Mouse (Mus musculus): Measurements from ENCODE around the gene G3bp1. TPM values are rescaled to one million over a fixed set of nuclear protein-coding genes. Genes with fewer than 3 reads are reported as not detected.

Gene G3bp1
- polyA plus RNA-seq, 1 experiment from 2014 or later = 236 TPM

DNA sequence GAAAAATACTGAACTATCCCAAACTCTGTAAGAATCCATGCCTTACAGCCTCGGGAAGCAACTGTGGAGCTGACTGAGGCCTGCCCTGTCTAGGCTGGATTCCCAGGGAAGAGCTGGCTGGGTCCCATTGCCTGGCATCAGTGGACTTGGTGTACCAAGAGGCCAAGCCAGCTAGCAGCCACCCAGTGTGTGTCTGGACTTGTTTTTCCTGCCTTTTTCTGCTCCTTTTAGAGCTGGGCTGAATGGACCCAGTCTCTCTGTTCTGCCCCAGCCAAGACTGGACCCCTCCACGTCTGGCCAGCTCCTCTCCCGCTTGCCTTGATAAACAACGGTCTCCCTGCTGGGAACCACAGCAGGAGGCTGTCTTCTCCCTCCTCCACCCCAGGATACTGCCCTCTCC lies 31.5 kb upstream of the G3bp1 start:
- Histone ChIP-seq H3K27me3 (ENCODE audit: control insufficient read depth, insufficient read depth, low read length) (no peaks in the 10 kb centered on the region), H3K9me3 (ENCODE audit: control insufficient read depth, low read length) (no peaks in the 10 kb centered on the region), H3K4me1 (ENCODE audit: control insufficient read depth, insufficient read depth, low read length) (no peaks in the 10 kb centered on the region), H3K27ac (ENCODE audit: low read depth, low read length) (no peak overlapping the region), H3K9ac (ENCODE audit: low read length) (no peak overlapping the region), H3K4me2 (ENCODE audit: low read depth) (no peak overlapping the region), H3K36me3 (ENCODE audit: control insufficient read depth, insufficient read depth, low read length) (no peaks in the 10 kb centered on the region), H3K4me3 (ENCODE audit: low read depth, low read length) (no peak overlapping the region)
- ATAC-seq (ENCODE audit: insufficient read depth, low FRiP score, low TSS enrichment) = no peak
- WGBS = 37% methylated on average over 4 of the region's 4 CpGs
- DNase-seq (ENCODE audit: low spot score) = no peak

DNA sequence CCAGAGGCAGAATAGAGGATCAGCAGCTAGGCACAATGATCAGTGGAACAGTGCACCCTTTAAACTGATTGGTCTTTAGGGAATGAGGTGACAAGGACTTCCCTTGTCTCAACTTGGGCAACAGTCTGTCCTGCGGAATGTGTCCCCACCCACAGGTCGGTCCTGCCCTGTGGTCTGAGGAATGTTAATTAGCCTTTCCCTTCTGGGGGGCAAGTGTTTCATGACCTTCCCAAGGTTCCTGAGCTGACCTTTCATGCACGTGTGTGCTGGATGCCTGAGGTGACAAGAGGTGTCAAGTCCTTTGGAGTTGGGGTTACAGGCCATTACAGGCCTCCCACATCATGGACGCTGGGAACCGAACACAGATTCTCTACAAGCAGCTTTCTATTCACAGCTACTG lies 29.8 kb upstream of the G3bp1 start:
- DNase-seq (ENCODE audit: low spot score) (no peak), ATAC-seq (ENCODE audit: insufficient read depth, low FRiP score, low TSS enrichment) (no peak)
- no peak overlapping the region for H3K9ac ChIP-seq (ENCODE audit: low read length)
- WGBS = 62% methylated on average over 5 of the region's 5 CpGs
- no peaks in the 10 kb centered on the region for H3K4me1 ChIP-seq (ENCODE audit: control insufficient read depth, insufficient read depth, low read length)
- H3K27me3 ChIP-seq (ENCODE audit: control insufficient read depth, insufficient read depth, low read length) = no peaks in the 10 kb centered on the region
- no peaks in the 10 kb centered on the region for H3K9me3 ChIP-seq (ENCODE audit: control insufficient read depth, low read length)
- H3K4me3 ChIP-seq (ENCODE audit: low read depth, low read length) = no peak overlapping the region
- H3K27ac ChIP-seq (ENCODE audit: low read depth, low read length) = no peak overlapping the region
- H3K36me3 ChIP-seq (ENCODE audit: control insufficient read depth, insufficient read depth, low read length) = no peaks in the 10 kb centered on the region
- H3K4me2 ChIP-seq (ENCODE audit: low read depth) = no peak overlapping the region

DNA sequence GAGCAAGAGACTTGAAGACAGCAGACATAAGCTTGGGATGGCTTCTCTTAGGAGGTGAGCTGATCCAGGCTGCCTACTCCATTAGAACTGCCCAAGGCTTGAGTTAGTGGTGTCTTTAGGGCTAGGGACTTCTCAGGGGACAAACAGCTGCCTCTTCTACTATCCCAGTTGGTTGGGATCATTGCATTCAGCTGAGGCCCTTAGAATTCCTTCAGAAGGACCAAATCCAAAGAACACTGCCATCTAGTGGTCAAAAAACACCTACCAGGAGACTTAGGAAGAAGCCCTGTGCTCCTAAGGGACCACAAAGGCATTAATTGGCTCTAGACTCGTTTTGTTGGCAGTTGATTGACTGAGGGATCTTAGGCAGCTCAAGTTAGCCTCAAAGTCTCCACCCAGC lies 24.7 kb upstream of the G3bp1 start:
- WGBS = 9% methylated on average over 1 of the region's 1 CpGs
- Histone ChIP-seq H3K4me1 (ENCODE audit: control insufficient read depth, insufficient read depth, low read length) (no peaks in the 10 kb centered on the region; the same call in 1 of the 2 replicates), H3K4me2 (ENCODE audit: low read depth) (no peak overlapping the region), H3K9ac (ENCODE audit: low read length) (no peak overlapping the region), H3K36me3 (ENCODE audit: control insufficient read depth, insufficient read depth, low read length) (no peaks in the 10 kb centered on the region), H3K9me3 (ENCODE audit: control insufficient read depth, low read length) (no peaks in the 10 kb centered on the region), H3K4me3 (ENCODE audit: low read depth, low read length) (no peak overlapping the region), H3K27ac (ENCODE audit: low read depth, low read length) (no peak overlapping the region), H3K27me3 (ENCODE audit: control insufficient read depth, insufficient read depth, low read length) (no peaks in the 10 kb centered on the region)
- DNase-seq (ENCODE audit: low spot score) = peak; percentile 53
- ATAC-seq (ENCODE audit: insufficient read depth, low FRiP score, low TSS enrichment) = no peak

DNA sequence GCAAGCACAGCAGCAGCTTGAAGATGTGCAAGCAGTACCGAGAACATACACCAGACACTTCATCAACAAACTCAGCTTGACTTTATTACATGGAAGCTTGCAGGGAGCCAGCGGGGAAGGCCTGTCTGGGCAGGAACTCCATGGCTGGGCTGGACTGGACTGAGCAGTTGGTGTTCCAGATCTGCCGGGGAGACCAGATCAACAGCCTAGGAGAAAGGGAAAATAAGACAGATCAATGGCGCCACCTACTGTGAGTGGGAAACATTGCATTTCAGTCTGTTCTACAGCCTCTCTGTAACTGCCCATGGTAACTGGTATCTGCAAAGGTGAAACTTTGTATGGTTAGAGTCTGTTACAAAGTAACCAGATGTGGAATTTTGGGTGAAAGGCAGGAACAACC lies 22.9 kb upstream of the G3bp1 start:
- no peaks in the 10 kb centered on the region for H3K27me3 ChIP-seq (ENCODE audit: control insufficient read depth, insufficient read depth, low read length)
- H3K9me3 ChIP-seq (ENCODE audit: control insufficient read depth, low read length) = no peaks in the 10 kb centered on the region
- DNase-seq (ENCODE audit: low spot score) (peak; percentile 84), ATAC-seq (ENCODE audit: insufficient read depth, low FRiP score, low TSS enrichment) (no peak)
- H3K4me2 ChIP-seq (ENCODE audit: low read depth) = no peak overlapping the region
- H3K27ac ChIP-seq (ENCODE audit: low read depth, low read length) = no peak overlapping the region
- no peaks in the 10 kb centered on the region for H3K36me3 ChIP-seq (ENCODE audit: control insufficient read depth, insufficient read depth, low read length)
- H3K4me1 ChIP-seq (ENCODE audit: control insufficient read depth, insufficient read depth, low read length) = no peaks in the 10 kb centered on the region; the same call in 1 of the 2 replicates
- WGBS = 25% methylated on average over 4 of the region's 4 CpGs
- H3K9ac ChIP-seq (ENCODE audit: low read length) = no peak overlapping the region
- no peak overlapping the region for H3K4me3 ChIP-seq (ENCODE audit: low read depth, low read length)

DNA sequence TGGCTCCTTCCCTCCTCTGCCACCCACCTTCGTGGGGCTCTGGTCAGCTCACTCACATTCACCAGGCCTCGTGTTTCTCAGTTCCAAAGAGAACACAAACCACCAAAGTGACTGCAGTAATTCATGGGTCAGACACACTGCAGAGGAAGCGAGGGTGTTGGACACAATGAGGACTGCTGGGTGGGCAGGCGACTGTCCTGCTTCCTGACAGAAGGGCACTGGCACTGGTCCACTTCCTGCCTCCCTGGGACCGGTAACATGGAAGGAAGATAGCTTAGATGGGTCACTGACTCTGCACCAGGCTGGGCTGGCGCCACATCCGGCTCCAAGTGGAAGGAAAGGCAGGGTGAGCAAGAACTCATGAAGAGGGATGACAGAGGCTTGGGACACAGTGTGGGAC lies 20.0 kb upstream of the G3bp1 start:
- 0 out of 2 replicates have a peak overlapping the region, but pooled peaks have one; percentile 20 for H3K27ac ChIP-seq (ENCODE audit: low read depth, low read length)
- no peak for ATAC-seq (ENCODE audit: insufficient read depth, low FRiP score, low TSS enrichment)
- H3K4me3 ChIP-seq (ENCODE audit: low read depth, low read length) = no peak overlapping the region
- no peak overlapping the region for H3K9ac ChIP-seq (ENCODE audit: low read length)
- H3K27me3 ChIP-seq (ENCODE audit: control insufficient read depth, insufficient read depth, low read length) = no peaks in the 10 kb centered on the region
- no peaks in the 10 kb centered on the region; the same call in 1 of the 2 replicates for H3K36me3 ChIP-seq (ENCODE audit: control insufficient read depth, insufficient read depth, low read length)
- no peaks in the 10 kb centered on the region for H3K9me3 ChIP-seq (ENCODE audit: control insufficient read depth, low read length)
- no peak for DNase-seq (ENCODE audit: low spot score)
- 74% methylated on average over 7 of the region's 7 CpGs for WGBS
- H3K4me2 ChIP-seq (ENCODE audit: low read depth) = no peak overlapping the region
- H3K4me1 ChIP-seq (ENCODE audit: control insufficient read depth, insufficient read depth, low read length) = no peaks in the 10 kb centered on the region; the same call in 1 of the 2 replicates

DNA sequence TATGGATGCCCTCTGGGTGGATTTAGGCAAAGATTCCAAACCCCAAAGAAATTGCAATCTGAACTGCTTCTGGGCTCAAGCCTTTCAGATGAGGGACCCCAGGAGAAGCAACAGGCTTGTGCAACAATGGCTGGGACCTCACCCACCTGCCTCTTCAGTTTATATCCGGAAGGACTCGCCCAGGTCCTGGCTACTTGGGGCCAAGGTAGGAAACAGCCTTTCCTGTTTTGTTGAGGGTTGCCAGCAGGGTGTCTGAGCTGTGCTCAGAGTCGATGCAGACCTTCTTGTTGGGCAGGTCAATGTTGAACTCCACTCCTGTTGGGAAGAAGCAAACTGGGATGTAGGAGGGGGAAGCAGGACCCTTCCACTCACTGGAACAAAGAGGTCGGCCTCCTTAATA lies 19.2 kb upstream of the G3bp1 start:
- no peak for DNase-seq (ENCODE audit: low spot score)
- H3K27ac ChIP-seq (ENCODE audit: low read depth, low read length) = no peak overlapping the region
- no peaks in the 10 kb centered on the region for H3K9me3 ChIP-seq (ENCODE audit: control insufficient read depth, low read length)
- no peaks in the 10 kb centered on the region; the same call in 1 of the 2 replicates for H3K4me1 ChIP-seq (ENCODE audit: control insufficient read depth, insufficient read depth, low read length)
- ATAC-seq (ENCODE audit: insufficient read depth, low FRiP score, low TSS enrichment) = no peak
- H3K27me3 ChIP-seq (ENCODE audit: control insufficient read depth, insufficient read depth, low read length) = no peaks in the 10 kb centered on the region
- no peaks in the 10 kb centered on the region; the same call in 1 of the 2 replicates for H3K36me3 ChIP-seq (ENCODE audit: control insufficient read depth, insufficient read depth, low read length)
- 75% methylated on average over 4 of the region's 4 CpGs for WGBS
- no peak overlapping the region for H3K4me2 ChIP-seq (ENCODE audit: low read depth)
- no peak overlapping the region for H3K4me3 ChIP-seq (ENCODE audit: low read depth, low read length)
- H3K9ac ChIP-seq (ENCODE audit: low read length) = no peak overlapping the region

DNA sequence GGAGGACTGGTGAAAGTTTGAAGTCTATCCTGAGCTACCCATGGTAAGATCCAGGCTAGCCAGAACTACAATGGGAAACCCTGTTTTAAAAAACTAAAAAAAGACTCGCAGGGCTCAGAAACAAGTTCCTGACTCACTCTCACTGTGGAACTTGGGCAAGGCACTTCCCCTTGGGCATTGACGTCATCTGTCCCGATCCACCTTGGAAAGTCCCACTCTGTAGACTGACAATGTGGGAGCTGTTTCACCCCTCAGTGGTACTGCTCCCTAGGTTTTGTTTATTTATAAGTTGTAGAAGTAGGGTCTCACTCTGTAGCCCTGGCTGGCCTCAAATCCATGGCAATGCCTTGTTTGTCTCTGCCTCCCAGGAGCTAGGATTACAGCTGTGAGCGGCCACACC lies 15.8 kb upstream of the G3bp1 start:
- Histone ChIP-seq H3K4me2 (ENCODE audit: low read depth) (no peak overlapping the region), H3K4me1 (ENCODE audit: control insufficient read depth, insufficient read depth, low read length) (no peaks in the 10 kb centered on the region), H3K4me3 (ENCODE audit: low read depth, low read length) (no peak overlapping the region), H3K36me3 (ENCODE audit: control insufficient read depth, insufficient read depth, low read length) (no peaks in the 10 kb centered on the region; the same call in 1 of the 2 replicates), H3K9ac (ENCODE audit: low read length) (no peak overlapping the region), H3K27me3 (ENCODE audit: control insufficient read depth, insufficient read depth, low read length) (no peaks in the 10 kb centered on the region), H3K27ac (ENCODE audit: low read depth, low read length) (no peak overlapping the region), H3K9me3 (ENCODE audit: control insufficient read depth, low read length) (no peaks in the 10 kb centered on the region)
- DNase-seq (ENCODE audit: low spot score) (no peak), ATAC-seq (ENCODE audit: insufficient read depth, low FRiP score, low TSS enrichment) (no peak)
- WGBS = 91% methylated on average over 4 of the region's 4 CpGs

DNA sequence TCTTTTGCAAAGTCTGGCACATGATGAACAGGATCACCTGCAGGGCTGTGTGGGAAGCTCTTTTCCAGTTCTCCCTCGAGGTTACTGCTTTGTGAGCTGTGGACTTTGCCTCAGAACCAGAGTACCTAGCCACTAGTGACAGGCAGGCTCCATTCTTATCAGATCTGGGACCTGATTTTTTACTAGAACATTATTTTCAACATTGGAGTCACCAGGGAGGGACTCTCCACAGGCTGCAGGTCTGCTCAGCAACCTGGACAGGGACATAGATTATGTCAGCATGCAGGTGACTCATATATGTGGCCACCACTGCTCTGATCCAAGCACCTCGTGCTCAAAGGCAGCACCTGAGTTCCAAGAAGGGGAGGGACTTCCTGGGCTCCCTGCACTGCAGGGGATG lies 14.3 kb upstream of the G3bp1 start:
- DNase-seq (ENCODE audit: low spot score) (no peak), ATAC-seq (ENCODE audit: insufficient read depth, low FRiP score, low TSS enrichment) (no peak)
- WGBS = 72% methylated on average over 2 of the region's 2 CpGs
- no peaks in the 10 kb centered on the region; the same call in 1 of the 2 replicates for H3K36me3 ChIP-seq (ENCODE audit: control insufficient read depth, insufficient read depth, low read length)
- no peaks in the 10 kb centered on the region for H3K27me3 ChIP-seq (ENCODE audit: control insufficient read depth, insufficient read depth, low read length)
- no peak overlapping the region for H3K4me3 ChIP-seq (ENCODE audit: low read depth, low read length)
- no peak overlapping the region for H3K9ac ChIP-seq (ENCODE audit: low read length)
- H3K4me1 ChIP-seq (ENCODE audit: control insufficient read depth, insufficient read depth, low read length) = peaks cover 4% of the 10 kb centered on the region; the same call in 1 of the 2 replicates
- H3K4me2 ChIP-seq (ENCODE audit: low read depth) = no peak overlapping the region
- H3K27ac ChIP-seq (ENCODE audit: low read depth, low read length) = no peak overlapping the region
- no peaks in the 10 kb centered on the region for H3K9me3 ChIP-seq (ENCODE audit: control insufficient read depth, low read length)

DNA sequence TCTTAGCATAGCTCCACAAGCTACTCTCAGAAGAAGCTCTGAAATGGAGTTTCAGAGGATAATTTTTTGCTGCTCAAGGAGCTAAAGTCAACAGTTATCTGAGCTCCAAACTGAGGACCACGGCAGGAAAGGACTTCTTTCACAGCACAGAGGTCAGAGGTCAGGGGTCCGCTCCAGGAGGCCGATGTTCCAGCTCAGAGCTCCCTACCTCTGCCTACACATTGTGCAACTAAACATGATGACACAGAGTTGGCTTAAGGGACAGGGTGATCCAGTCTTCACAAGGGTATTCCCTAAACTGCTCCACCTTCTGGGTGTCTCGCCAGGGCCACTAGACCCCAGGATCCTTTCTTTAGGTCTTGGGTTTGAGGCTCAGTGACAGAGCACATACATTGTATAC lies 11.0 kb upstream of the G3bp1 start:
- DNase-seq (ENCODE audit: low spot score) (no peak), ATAC-seq (ENCODE audit: insufficient read depth, low FRiP score, low TSS enrichment) (no peak)
- Histone ChIP-seq H3K4me2 (ENCODE audit: low read depth) (no peak overlapping the region), H3K27me3 (ENCODE audit: control insufficient read depth, insufficient read depth, low read length) (no peaks in the 10 kb centered on the region), H3K4me1 (ENCODE audit: control insufficient read depth, insufficient read depth, low read length) (peaks cover 4% of the 10 kb centered on the region; the same call in 1 of the 2 replicates), H3K4me3 (ENCODE audit: low read depth, low read length) (no peak overlapping the region), H3K36me3 (ENCODE audit: control insufficient read depth, insufficient read depth, low read length) (no peaks in the 10 kb centered on the region; the same call in 1 of the 2 replicates), H3K27ac (ENCODE audit: low read depth, low read length) (no peak overlapping the region), H3K9ac (ENCODE audit: low read length) (no peak overlapping the region), H3K9me3 (ENCODE audit: control insufficient read depth, low read length) (no peaks in the 10 kb centered on the region)
- 48% methylated on average over 4 of the region's 4 CpGs for WGBS
